8 mouse cellular contexts compared by ENCODE assay signal in genomic region chr1:82316111-82316745, GRCm38 (mm10). TPM values are rescaled to one million over a fixed set of nuclear protein-coding genes. Genes with fewer than 3 reads are reported as not detected.
DNase-seq lines count a peak whose midpoint lies in the region; ATAC-seq and TF ChIP-seq lines count a peak whose summit lies in the region.

Gene Rhbdd1, plus strand, starts transcription at chr1:82316452.

- peak; percentile 71 for TF ChIP-seq POLR2A in olfactory bulb, adult 2 months (IDR thresholded peaks at IDR 0.05; ENCODE audit: insufficient read depth, low read depth, low read length)
- peak; percentile 83 for TF ChIP-seq POLR2A in thymus, adult 2 months (IDR thresholded peaks at IDR 0.05; ENCODE audit: control insufficient read depth, extremely low read depth, insufficient read depth, low read length, poor library complexity)

- peak; percentile 96 for DNase-seq in G1E (ENCODE audit: low spot score)
- peak; percentile 98 to 99 for DNase-seq in cerebellum, adult 18-20 months
- peak; percentile 96 to 98 for DNase-seq in heart, postnatal 36 days
- DNase-seq in layer of hippocampus, adult 2 months (ENCODE audit: low spot score in 2 of 2): peak; percentile 98
- peak; percentile 100 for DNase-seq in lung, embryonic 14.5 days
- peak; percentile 96 for DNase-seq in thymus, adult 2 months

- H3K4me1 ChIP-seq in G1E (ENCODE audit: insufficient read depth, low read depth, low read length): peaks cover 31% of the 10 kb centered on the region
- peaks cover 23% of the 10 kb centered on the region for H3K4me1 ChIP-seq in forebrain, embryonic 16.5 days (replicated peaks; ENCODE audit: control insufficient read depth, insufficient read depth, low read length)
- peaks cover 4% of the 10 kb centered on the region; the same call in 1 of the 2 replicates for H3K4me1 ChIP-seq in lung, embryonic 14.5 days (ENCODE audit: insufficient read depth)
- H3K4me1 ChIP-seq in olfactory bulb, adult 2 months (ENCODE audit: control insufficient read depth, insufficient read depth, low read length): peaks cover 5% of the 10 kb centered on the region
- peaks cover 5% of the 10 kb centered on the region for H3K4me1 ChIP-seq in thymus, adult 2 months (replicated peaks; ENCODE audit: control insufficient read depth, insufficient read depth, low read length)

- H3K9me3 ChIP-seq in G1E (replicated peaks): no peaks in the 10 kb centered on the region
- H3K9me3 ChIP-seq in forebrain, embryonic 16.5 days (ENCODE audit: control insufficient read depth, low read length): no peaks in the 10 kb centered on the region
- H3K9me3 ChIP-seq in lung, embryonic 14.5 days (ENCODE audit: low read depth, low read length): no peaks in the 10 kb centered on the region

- 4% methylated on average over 47 of the region's 47 CpGs for WGBS in forebrain, embryonic 16.5 days
- 6% methylated on average over 47 of the region's 47 CpGs for WGBS in lung, embryonic 14.5 days
- WGBS in olfactory bulb, adult 2 months: 5% methylated on average over 47 of the region's 47 CpGs
- 9% methylated on average over 47 of the region's 47 CpGs for WGBS in thymus, adult 2 months

- peak within 1 kb of the TSS; percentile 94 for H3K9ac ChIP-seq in forebrain, embryonic 16.5 days (replicated peaks; ENCODE audit: low read depth, low read length)
- H3K9ac ChIP-seq in lung, embryonic 14.5 days: peak within 1 kb of the TSS; percentile 89

- H3K27ac ChIP-seq in forebrain, embryonic 16.5 days (ENCODE audit: low read length): peak within 1 kb of the TSS; percentile 97
- peak within 1 kb of the TSS; percentile 98 for H3K27ac ChIP-seq in layer of hippocampus, adult 2 months
- H3K27ac ChIP-seq in lung, embryonic 14.5 days (ENCODE audit: low read depth): peak within 1 kb of the TSS; percentile 94
- peak within 1 kb of the TSS; percentile 97 for H3K27ac ChIP-seq in olfactory bulb, adult 2 months (ENCODE audit: insufficient read depth, low read depth, low read length)
- H3K27ac ChIP-seq in thymus, adult 2 months (ENCODE audit: control insufficient read depth, insufficient read depth, low read length): peak within 1 kb of the TSS; percentile 68

- no peak for TF ChIP-seq CTCF in G1E (IDR thresholded peaks at IDR 0.05; ENCODE audit: low read depth, low read length)
- no peak; the same call in 1 of the 2 replicates for TF ChIP-seq CTCF in layer of hippocampus, adult 2 months (conservative IDR thresholded peaks at IDR 0.05)
- TF ChIP-seq CTCF in lung, embryonic 14.5 days (IDR thresholded peaks at IDR 0.05; ENCODE audit: low read depth): no peak
- TF ChIP-seq CTCF in olfactory bulb, adult 2 months (IDR thresholded peaks at IDR 0.05; ENCODE audit: insufficient read depth, low read depth, low read length): no peak
- peak; percentile 23; the same call in 1 of the 2 replicates for TF ChIP-seq CTCF in thymus, adult 2 months (IDR thresholded peaks at IDR 0.05; ENCODE audit: borderline replicate concordance, control insufficient read depth, extremely low read depth, insufficient read depth, low read length, poor library complexity)

- H3K36me3 ChIP-seq in G1E (replicated peaks): peaks cover 20% of the 10 kb centered on the region
- no peaks in the 10 kb centered on the region for H3K36me3 ChIP-seq in forebrain, embryonic 16.5 days (ENCODE audit: control insufficient read depth, insufficient read depth)
- H3K36me3 ChIP-seq in lung, embryonic 14.5 days (ENCODE audit: insufficient read depth): no peaks in the 10 kb centered on the region
- no peaks in the 10 kb centered on the region for H3K36me3 ChIP-seq in thymus, adult 2 months (ENCODE audit: control insufficient read depth, insufficient read depth, low read length)

- ATAC-seq in G1E (ENCODE audit: extremely low read depth, insufficient number of reproducible peaks, low FRiP score, poor library complexity, severe bottlenecking): peak; percentile 95
- peak; percentile 98 for ATAC-seq in forebrain, embryonic 16.5 days
- peak; percentile 99 for ATAC-seq in lung, embryonic 14.5 days (ENCODE audit: insufficient read depth)

- H3K4me2 ChIP-seq in forebrain, embryonic 16.5 days (ENCODE audit: low read length): peak within 1 kb of the TSS; percentile 86
- H3K4me2 ChIP-seq in lung, embryonic 14.5 days: peak within 1 kb of the TSS; percentile 70

- intact Hi-C loops in heart, postnatal 36 days (cut with DNase I): loop anchor here (5.0 to 10.0 kb wide), 3 partner anchors 116 to 721 kb away; partner anchors contain the start of gene Mff

- H3K27me3 ChIP-seq in G1E (ENCODE audit: insufficient read depth, low read length): peaks cover 5% of the 10 kb centered on the region
- 0 out of 2 replicates have a peak, but pooled peaks cover 4% of the 10 kb centered on the region for H3K27me3 ChIP-seq in forebrain, embryonic 16.5 days (replicated peaks; ENCODE audit: control insufficient read depth, insufficient read depth, low read length)
- H3K27me3 ChIP-seq in lung, embryonic 14.5 days (ENCODE audit: insufficient read depth, low read length): no peaks in the 10 kb centered on the region
- H3K27me3 ChIP-seq in thymus, adult 2 months (ENCODE audit: control insufficient read depth, insufficient read depth, low read length): no peaks in the 10 kb centered on the region

- H3K4me3 ChIP-seq in G1E (ENCODE audit: low read depth, low read length): peak within 1 kb of the TSS; percentile 79
- peak within 1 kb of the TSS; percentile 94 for H3K4me3 ChIP-seq in forebrain, embryonic 16.5 days (replicated peaks; ENCODE audit: low read length)
- H3K4me3 ChIP-seq in layer of hippocampus, adult 2 months: peak within 1 kb of the TSS; percentile 90
- peak within 1 kb of the TSS; percentile 90 for H3K4me3 ChIP-seq in lung, embryonic 14.5 days (ENCODE audit: low read depth, low read length)
- H3K4me3 ChIP-seq in olfactory bulb, adult 2 months (ENCODE audit: insufficient read depth, low read depth, low read length): peak within 1 kb of the TSS; percentile 87
- peak within 1 kb of the TSS; percentile 71 for H3K4me3 ChIP-seq in thymus, adult 2 months (ENCODE audit: control insufficient read depth, insufficient read depth, low read length)

RNA-seq across cellular contexts. Expression of gene Rhbdd1, which starts in this region (rescaled TPM):
- total RNA-seq in G1E (2014; fragmentation: Nextera tagmentation) (60.2 and 68.2 TPM in 2 replicates), G1E (2017) (40.5 and 41.8 TPM in 2 replicates)
- polyA plus RNA-seq in G1E (2012): 2.5 and 2.8 TPM in 2 replicates
- 4.6 and 5.8 TPM in 2 replicates for polyA plus RNA-seq in forebrain, embryonic 16.5 days (2015; fragmentation: Nextera tagmentation; extraction: Ambion mirVana)
- 10 to 100 TPM in 1 of 2 experiments, 1 to 10 TPM in 1; 9.5 to 12.1 TPM for total RNA-seq in heart, postnatal 36 days (2021)
- 1 to 10 TPM; 7.4 to 7.6 TPM for total RNA-seq in layer of hippocampus, adult 2 months (2021)
- polyA plus RNA-seq in lung, embryonic 14.5 days (2014; fragmentation: Nextera tagmentation; extraction: Ambion mirVana): 6.4 and 7.6 TPM in 2 replicates
- polyA plus RNA-seq in olfactory bulb, adult 2 months (2012; ENCODE audit: insufficient read depth, insufficient read length, low replicate concordance, missing spikeins): not detected in 2 replicates
- 9.8 and 10.7 TPM in 2 replicates for polyA plus RNA-seq in thymus, adult 2 months (2012; rRNA removed)

Comparison
In these comparisons a context has a peak if more than half of its experiments do, and no peak if none do; other contexts are left out.
1. Peak in every context shown above with its lines: DNase-seq, ATAC-seq, H3K4me3 ChIP-seq and H3K27ac ChIP-seq.